Mouse (Mus musculus) hindbrain, embryonic 12.5 days (tissue): ENCODE measurements at regions not wholly inside any gene's neighbourhood (a gene's known extent, or its start where the extent isn't known, plus 50 kb on each side); places are given as distances from the start of the nearest gene placed in this dataset.
"Not testable (repeated sequence)": the region's sequence is repeated elsewhere in the genome, so short reads cannot be mapped to it uniquely, and the experiment has no call there.

ENCODE experiments used
- ATAC-seq: fragments of 200-750 bp; cut with Nextera tagmentation; 2 replicates; pipeline ENCODE4 v1.8.0; 2017; ENCODE audit warnings: moderate TSS enrichment; ENCODE audit not compliant: low FRiP score
- H3K27ac ChIP-seq: fragments of 300-500 bp; sonication (generic); 2 replicates; pipeline ENCODE4 v1.5.1; 2016; ENCODE audit warnings: mild to moderate bottlenecking
- H3K27me3 ChIP-seq: fragments of 300-500 bp; sonication (generic); 2 replicates; pipeline ENCODE4 v1.6.1; 2016; ENCODE audit warnings: mild to moderate bottlenecking
- H3K36me3 ChIP-seq: fragments of 300-500 bp; sonication (generic); 2 replicates; pipeline ENCODE4 v1.6.1; 2016; ENCODE audit warnings: mild to moderate bottlenecking
- H3K4me1 ChIP-seq: fragments of 300-500 bp; sonication (generic); 2 replicates; pipeline ENCODE4 v1.6.1; 2016
- H3K4me2 ChIP-seq: fragments of 300-500 bp; sonication (generic); replicated peaks from 2 replicates; pipeline ENCODE4 v1.6.1; 2016; ENCODE audit warnings: mild to moderate bottlenecking
- H3K4me3 ChIP-seq: fragments of 300-500 bp; sonication (generic); 2 replicates; pipeline ENCODE4 v1.5.1; 2016; ENCODE audit warnings: mild to moderate bottlenecking
- H3K9ac ChIP-seq: fragments of 300-500 bp; sonication (generic); 2 replicates; pipeline ENCODE4 v1.6.1; 2016; ENCODE audit warnings: mild to moderate bottlenecking, moderate library complexity
- H3K9me3 ChIP-seq: fragments of 300-500 bp; sonication (generic); replicated peaks from 2 replicates; pipeline ENCODE4 v1.6.1; 2016; ENCODE audit warnings: mild to moderate bottlenecking
- WGBS: fragments of 180-500 bp; shearing (Covaris S2); methylation state at CpG from one replicate; pipeline ENCODE4 v1.1.7; 2016; 5-methylcytosine and 5-hydroxymethylcytosine counted together

DNA sequence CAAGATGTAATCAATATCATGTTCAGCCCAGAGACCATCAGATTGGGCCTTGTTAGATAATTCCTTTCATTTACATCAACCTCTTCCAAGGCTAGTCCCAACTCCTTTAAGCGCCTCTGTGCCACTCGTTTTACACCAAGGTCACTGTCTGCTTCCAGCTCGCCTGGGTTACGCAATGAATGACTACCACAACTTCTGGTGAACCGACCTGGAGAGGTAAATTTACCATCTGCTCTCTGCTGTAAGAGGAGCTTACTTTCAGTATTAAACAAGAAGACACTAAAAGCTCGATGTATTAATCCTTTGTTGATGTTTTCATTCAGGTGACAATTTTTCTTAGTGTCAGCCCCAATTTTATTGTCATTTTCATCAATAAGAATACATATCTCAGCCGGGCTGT lies 51.7 kb upstream of the Fam174b start:
- no peaks in the 10 kb centered on the region for H3K36me3 ChIP-seq
- no peak for ATAC-seq
- H3K4me1 ChIP-seq = peaks cover 1% of the 10 kb centered on the region; the same call in 1 of the 2 replicates
- 89% methylated on average over 7 of the region's 7 CpGs for WGBS
- H3K4me3 ChIP-seq = no peak overlapping the region
- no peak overlapping the region for H3K9ac ChIP-seq
- H3K27me3 ChIP-seq = no peaks in the 10 kb centered on the region
- no peaks in the 10 kb centered on the region for H3K9me3 ChIP-seq
- H3K27ac ChIP-seq = no peak overlapping the region
- H3K4me2 ChIP-seq = no peak overlapping the region

DNA sequence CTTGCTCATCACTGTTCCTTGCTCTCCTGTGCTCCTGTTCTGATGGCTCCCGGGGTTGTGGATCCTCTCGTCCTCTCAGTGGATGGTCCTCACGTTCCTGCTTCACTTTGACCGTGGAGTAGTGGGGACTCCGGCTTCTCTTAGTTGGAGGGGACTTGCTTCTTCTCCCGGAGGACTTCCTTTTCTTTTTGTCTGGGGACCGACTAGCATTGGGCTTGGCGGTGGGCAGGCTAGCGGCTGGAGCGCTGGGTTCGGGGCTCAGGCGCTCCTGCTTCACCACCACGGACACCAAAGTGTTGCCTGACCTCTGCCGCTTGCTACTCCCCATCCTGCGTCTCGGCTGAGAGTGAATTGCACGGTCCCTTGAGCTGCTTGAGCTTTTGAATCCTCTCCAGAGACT lies 53.9 kb upstream of the Fam174b start:
- H3K27ac ChIP-seq, H3K4me3 ChIP-seq, ATAC-seq, H3K27me3 ChIP-seq, H3K9ac ChIP-seq, H3K4me2 ChIP-seq, H3K9me3 ChIP-seq, H3K36me3 ChIP-seq: not testable (repeated sequence)
- 90% methylated on average over 15 of the region's 17 CpGs for WGBS
- peaks cover 10% of the 10 kb centered on the region for H3K4me1 ChIP-seq

DNA sequence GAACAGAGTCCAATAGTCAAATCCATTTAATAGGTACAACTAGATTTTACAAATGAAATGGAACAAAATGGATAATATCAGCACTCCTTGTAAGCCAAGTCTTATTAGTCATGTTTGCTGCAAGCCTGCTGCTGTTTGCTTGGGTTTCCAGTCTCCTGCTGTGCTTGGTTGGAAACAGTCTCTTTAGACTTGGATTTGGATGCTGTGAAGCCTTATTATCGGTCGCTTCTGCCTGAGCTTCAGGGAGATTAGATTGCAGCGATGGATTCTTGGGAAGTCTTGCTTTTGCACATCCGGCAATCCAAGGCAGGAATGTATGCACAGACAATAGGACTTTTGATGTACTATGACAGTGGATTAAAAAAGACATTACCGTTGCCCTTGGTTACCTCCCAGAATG lies 57.3 kb upstream of the Fam174b start:
- Histone ChIP-seq H3K4me3 (no peak overlapping the region), H3K4me2 (no peak overlapping the region), H3K9me3 (no peaks in the 10 kb centered on the region), H3K9ac (no peak overlapping the region), H3K4me1 (peaks cover 10% of the 10 kb centered on the region), H3K27me3 (no peaks in the 10 kb centered on the region), H3K36me3 (no peaks in the 10 kb centered on the region), H3K27ac (no peak overlapping the region)
- WGBS = 33% methylated on average over 5 of the region's 5 CpGs
- ATAC-seq = no peak

DNA sequence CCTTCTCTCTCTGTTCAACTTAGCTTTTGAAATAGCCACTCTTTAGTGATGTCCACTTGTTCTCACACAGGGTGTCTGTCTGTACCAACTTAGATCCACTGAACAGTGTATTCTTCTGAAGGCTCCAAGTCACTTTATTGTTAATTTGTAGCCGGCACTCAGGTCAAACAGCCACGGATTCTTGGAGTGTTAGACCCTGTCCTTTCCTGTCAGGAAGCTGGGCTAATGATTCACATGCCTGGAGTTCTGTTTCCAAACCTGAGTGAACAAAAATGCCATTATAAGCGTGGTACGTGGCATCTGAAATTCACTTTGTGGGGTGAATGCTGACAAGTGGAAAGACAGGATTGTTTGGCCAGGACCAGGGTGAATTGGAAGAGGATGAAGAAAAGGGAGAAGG lies 69.5 kb upstream of the Fam174b start:
- no peak overlapping the region for H3K4me3 ChIP-seq
- no peak overlapping the region for H3K4me2 ChIP-seq
- H3K9me3 ChIP-seq = no peaks in the 10 kb centered on the region
- no peaks in the 10 kb centered on the region for H3K4me1 ChIP-seq
- no peak for ATAC-seq
- no peaks in the 10 kb centered on the region for H3K27me3 ChIP-seq
- H3K9ac ChIP-seq = no peak overlapping the region
- H3K27ac ChIP-seq = no peak overlapping the region
- 46% methylated on average over 4 of the region's 4 CpGs for WGBS
- H3K36me3 ChIP-seq = no peaks in the 10 kb centered on the region

DNA sequence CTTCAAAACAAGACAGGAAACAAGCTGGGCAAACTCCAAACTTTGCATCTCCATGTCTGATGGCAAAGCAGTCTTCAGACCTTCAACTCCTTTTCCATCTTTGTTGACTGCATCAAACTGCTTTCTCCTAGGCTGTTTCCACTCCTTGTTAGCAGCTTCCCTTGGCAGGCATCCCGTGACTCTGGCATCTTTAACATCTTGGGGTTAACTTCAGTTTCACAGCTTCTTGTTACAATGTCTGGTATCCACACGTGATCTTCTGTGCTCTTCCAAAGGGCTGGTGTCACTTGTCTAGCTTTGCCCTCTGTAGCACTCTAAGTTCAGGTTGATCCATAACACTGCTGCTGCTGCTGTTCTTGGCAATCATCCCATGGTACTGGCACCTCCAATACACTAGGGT lies 71.3 kb upstream of the Fam174b start:
- 74% methylated on average over 2 of the region's 2 CpGs for WGBS
- no peak overlapping the region for H3K9ac ChIP-seq
- H3K27me3 ChIP-seq = no peaks in the 10 kb centered on the region
- H3K36me3 ChIP-seq = no peaks in the 10 kb centered on the region
- H3K9me3 ChIP-seq = no peaks in the 10 kb centered on the region
- no peaks in the 10 kb centered on the region for H3K4me1 ChIP-seq
- no peak overlapping the region for H3K4me3 ChIP-seq
- H3K4me2 ChIP-seq = no peak overlapping the region
- no peak for ATAC-seq
- no peak overlapping the region for H3K27ac ChIP-seq

DNA sequence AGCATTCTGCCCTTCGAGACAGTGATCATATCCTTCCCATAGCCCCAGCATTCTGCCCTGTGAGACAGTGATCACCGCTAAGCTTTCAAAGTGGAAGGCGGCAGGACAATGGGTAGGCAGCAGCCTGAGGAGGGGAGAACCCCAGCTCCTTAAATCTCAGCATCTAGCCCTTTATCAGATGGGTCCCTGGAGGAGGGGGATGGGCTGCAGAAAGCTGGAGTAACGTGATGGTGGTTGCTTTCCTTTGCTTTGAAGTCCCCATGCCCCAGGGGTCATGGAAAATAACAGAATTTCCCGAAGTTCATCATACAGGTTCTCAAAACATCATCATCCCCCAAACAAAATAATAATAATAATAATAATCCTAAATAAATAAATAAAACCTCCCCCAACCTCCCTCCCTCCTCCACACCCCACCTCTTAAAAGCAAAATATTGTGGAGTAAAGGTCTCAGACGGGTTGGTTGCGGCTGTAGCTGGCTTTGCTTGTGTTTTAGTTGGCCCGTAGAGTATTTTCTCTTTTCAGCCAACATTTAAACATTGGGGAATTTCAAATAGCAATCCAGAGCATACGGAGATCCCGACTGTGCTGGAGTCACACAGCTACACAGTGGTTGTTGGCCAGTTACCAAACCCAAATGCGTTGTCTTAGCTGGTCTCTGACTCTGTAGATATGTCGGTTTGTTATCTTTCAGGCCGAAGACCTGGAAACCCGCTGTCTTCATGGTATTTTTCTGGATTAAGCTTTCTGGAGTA lies 73.0 kb upstream of the Fam174b start:
- no peaks in the 10 kb centered on the region for H3K4me1 ChIP-seq
- no peak overlapping the region for H3K27ac ChIP-seq
- H3K36me3 ChIP-seq = no peaks in the 10 kb centered on the region
- no peak overlapping the region for H3K9ac ChIP-seq
- no peaks in the 10 kb centered on the region for H3K27me3 ChIP-seq
- ATAC-seq = no peak
- no peak overlapping the region for H3K4me2 ChIP-seq
- no peak overlapping the region for H3K4me3 ChIP-seq
- 71% methylated on average over 14 of the region's 14 CpGs for WGBS
- no peaks in the 10 kb centered on the region for H3K9me3 ChIP-seq

DNA sequence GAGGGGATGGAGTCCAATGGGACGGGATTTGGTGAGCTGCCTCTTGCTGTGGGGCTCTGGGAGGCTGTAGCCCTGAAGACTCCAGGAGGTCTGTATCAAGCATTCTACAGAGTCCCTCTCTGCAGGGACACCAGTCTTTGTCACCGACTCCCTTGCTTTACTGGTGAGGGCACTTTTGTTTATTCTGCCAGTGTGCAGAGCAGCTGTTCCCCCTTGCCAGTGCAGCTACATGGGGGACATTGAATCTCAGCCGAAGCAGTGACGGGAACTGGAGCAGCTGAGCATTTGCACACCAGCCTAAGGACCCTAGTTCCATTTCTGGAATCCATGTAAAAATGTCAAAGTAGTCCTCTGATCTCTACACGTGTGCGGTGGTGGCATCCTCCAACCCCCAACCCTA lies 75.1 kb upstream of the Fam174b start:
- Histone ChIP-seq H3K4me1 (no peaks in the 10 kb centered on the region), H3K27ac (no peak overlapping the region), H3K36me3 (no peaks in the 10 kb centered on the region), H3K27me3 (no peaks in the 10 kb centered on the region), H3K9ac (no peak overlapping the region), H3K4me2 (no peak overlapping the region), H3K9me3 (no peaks in the 10 kb centered on the region), H3K4me3 (no peak overlapping the region)
- ATAC-seq = no peak
- 52% methylated on average over 6 of the region's 6 CpGs for WGBS

DNA sequence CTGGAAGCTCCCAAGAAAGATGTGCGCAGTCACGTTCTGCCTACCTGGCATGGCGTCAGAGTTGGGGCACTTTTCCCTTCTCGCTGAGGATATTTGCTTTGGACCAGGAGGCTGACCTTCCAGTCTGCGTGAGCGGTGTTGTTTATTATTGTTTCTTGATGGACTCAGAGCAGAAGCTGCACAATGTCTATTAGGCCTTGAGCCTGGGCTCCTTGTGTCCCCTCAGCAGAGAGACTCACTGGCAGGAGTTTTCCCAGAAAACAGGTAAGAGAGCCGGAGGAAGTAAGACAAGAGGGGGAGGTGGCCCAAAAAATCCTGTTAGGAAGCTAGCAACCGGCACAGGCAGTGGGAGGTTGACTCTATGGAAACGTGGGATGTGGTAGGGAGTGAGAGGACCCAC lies 77.6 kb upstream of the Fam174b start:
- Histone ChIP-seq H3K4me1 (no peaks in the 10 kb centered on the region), H3K36me3 (no peaks in the 10 kb centered on the region), H3K4me2 (no peak overlapping the region), H3K4me3 (no peak overlapping the region), H3K9me3 (no peaks in the 10 kb centered on the region), H3K27me3 (no peaks in the 10 kb centered on the region), H3K9ac (no peak overlapping the region), H3K27ac (no peak overlapping the region)
- 72% methylated on average over 9 of the region's 9 CpGs for WGBS
- ATAC-seq = no peak

DNA sequence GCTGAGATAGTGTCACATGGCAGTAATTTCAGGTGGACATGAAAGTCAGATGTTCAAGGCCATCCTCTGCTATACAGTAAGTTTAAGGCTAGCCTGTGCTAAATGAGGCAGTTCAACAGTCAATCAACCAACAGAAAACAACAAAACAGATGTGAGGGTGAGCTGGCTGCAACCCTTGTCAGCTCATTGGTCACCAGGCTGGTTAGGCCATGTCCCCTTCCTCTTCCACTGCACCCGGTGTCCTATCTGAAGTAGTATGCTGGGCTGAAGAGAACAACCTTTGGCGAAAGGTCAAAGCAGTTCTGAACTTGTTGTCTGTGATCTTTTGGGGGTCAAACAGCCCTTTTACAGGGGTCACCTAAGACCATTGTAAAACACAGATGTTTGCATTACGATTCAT lies 78.2 kb upstream of the Fam174b start:
- Histone ChIP-seq H3K4me1 (no peaks in the 10 kb centered on the region), H3K27me3 (no peaks in the 10 kb centered on the region), H3K9me3 (no peaks in the 10 kb centered on the region), H3K27ac (no peak overlapping the region), H3K4me2 (no peak overlapping the region), H3K9ac (no peak overlapping the region), H3K4me3 (no peak overlapping the region), H3K36me3 (no peaks in the 10 kb centered on the region)
- WGBS = 83% methylated on average over 3 of the region's 3 CpGs
- ATAC-seq = no peak

DNA sequence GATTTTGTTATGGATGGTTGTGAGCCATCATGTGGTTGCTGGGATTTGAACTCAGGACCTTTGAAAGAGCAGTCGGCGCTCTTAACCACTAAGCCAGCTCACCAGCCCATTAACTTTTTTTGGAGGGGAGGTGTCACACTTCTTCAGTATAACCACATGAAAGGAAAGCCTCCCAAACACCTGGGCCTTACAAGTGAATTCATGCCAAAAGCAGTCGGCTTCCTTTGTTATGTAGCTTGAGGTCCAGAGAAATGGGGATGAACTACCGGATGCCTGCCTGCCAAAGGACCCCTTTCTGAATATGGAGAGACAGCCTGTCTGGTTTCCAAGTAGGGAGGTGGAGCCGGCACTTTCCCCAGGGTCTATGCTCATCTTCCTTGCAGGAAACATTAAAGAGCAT lies 80.6 kb upstream of the Fam174b start:
- 87% methylated on average over 5 of the region's 5 CpGs for WGBS
- Histone ChIP-seq H3K4me1 (peaks cover 3% of the 10 kb centered on the region; the same call in 1 of the 2 replicates), H3K27ac (no peak overlapping the region), H3K9me3 (no peaks in the 10 kb centered on the region), H3K4me2 (no peak overlapping the region), H3K9ac (no peak overlapping the region), H3K4me3 (no peak overlapping the region), H3K27me3 (no peaks in the 10 kb centered on the region), H3K36me3 (no peaks in the 10 kb centered on the region)
- no peak for ATAC-seq

DNA sequence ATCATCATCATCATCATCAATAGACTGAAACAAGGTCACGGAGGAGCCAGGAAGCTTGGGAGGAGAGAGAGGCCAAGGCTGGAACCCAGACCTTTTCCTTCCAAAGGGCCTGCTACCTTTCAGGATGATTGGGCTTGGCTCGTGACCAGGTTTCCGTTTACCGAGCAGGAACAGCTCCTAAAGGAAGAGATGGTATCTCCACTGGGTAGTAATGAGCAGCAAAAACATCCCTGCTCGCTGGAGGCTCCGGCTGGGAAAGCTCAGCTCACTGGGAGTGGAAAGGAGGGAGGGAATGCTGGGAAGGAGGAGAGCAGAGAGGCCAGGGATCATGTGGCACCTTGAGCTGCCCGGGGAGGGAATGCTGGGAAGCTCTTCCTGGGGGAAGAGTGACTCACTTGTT lies 82.8 kb upstream of the Fam174b start:
- no peak for ATAC-seq
- Histone ChIP-seq H3K9ac (no peak overlapping the region), H3K4me2 (no peak overlapping the region), H3K27me3 (0 out of 2 replicates have a peak, but pooled peaks cover 6% of the 10 kb centered on the region), H3K4me3 (no peak overlapping the region), H3K36me3 (no peaks in the 10 kb centered on the region), H3K27ac (no peak overlapping the region), H3K4me1 (peaks cover 6% of the 10 kb centered on the region; the same call in 1 of the 2 replicates), H3K9me3 (no peaks in the 10 kb centered on the region)
- 79% methylated on average over 7 of the region's 7 CpGs for WGBS

DNA sequence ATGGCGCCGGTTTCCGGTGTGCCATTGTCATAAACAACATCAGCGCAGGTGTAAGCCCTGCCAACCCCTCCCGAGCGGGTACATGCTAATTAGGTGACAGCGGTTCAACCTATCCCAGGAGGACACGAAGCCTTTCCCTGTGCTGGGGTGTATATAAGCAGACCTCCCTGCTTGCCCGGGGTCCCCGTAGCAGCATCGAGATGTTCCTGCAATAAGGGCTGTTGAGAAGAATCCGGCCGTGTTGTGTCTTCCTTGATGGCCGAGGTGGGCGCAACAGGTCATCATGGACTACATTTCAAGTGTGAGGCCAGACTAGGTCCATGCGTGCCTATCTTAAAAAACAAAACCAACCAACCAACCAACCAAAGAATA lies 83.7 kb upstream of the Fam174b start:
- not testable (repeated sequence) for H3K4me1 ChIP-seq, H3K4me2 ChIP-seq, H3K4me3 ChIP-seq, H3K36me3 ChIP-seq, ATAC-seq, H3K9me3 ChIP-seq, H3K9ac ChIP-seq, H3K27me3 ChIP-seq, H3K27ac ChIP-seq
- 97% methylated on average over 16 of the region's 16 CpGs for WGBS

DNA sequence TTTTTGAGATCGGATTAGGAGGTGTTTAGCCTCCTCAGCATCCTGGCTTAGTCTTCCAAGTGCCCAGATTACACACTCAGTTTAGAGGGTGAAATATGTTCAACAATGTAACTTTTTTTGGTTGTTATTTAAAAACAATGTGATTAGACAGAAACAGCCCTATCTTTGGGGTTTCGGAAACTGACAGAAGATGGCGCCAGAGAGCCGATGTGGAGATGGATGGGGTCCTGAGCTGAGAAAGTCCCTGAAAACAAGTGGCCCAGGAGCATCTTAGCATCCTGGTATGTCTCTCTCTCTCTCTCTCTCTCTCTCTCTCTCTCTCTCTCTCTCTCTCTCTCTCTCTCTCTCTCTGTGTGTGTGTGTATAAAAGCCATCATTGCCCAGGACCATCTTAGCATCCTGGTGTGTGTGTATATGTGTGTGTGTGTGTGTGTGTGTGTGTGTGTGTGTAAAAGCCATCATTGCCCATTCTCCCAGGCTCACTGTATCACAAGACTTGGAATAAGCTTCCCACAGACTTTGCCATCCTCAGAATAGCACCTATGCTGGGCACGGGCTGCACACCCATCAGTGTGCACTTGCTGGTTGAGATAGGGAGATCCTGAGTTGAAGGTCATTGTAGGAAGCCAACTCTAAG lies 84.2 kb upstream of the Fam174b start:
- no peak overlapping the region for H3K27ac ChIP-seq
- 24% methylated on average over 5 of the region's 5 CpGs for WGBS
- H3K4me1 ChIP-seq = peaks cover 6% of the 10 kb centered on the region; the same call in 1 of the 2 replicates
- H3K4me3 ChIP-seq = no peak overlapping the region
- no peak overlapping the region for H3K4me2 ChIP-seq
- no peaks in the 10 kb centered on the region for H3K36me3 ChIP-seq
- no peak overlapping the region for H3K9ac ChIP-seq
- ATAC-seq = no peak
- H3K9me3 ChIP-seq = no peaks in the 10 kb centered on the region
- 0 out of 2 replicates have a peak, but pooled peaks cover 6% of the 10 kb centered on the region for H3K27me3 ChIP-seq
